Mouse (Mus musculus): ENCODE measurements around the gene Scd2. TPM values are rescaled to one million over a fixed set of nuclear protein-coding genes. Genes with fewer than 3 reads are reported as not detected.
A peak's percentile ranks its signal among the peaks of the same experiment; 100 is the strongest.

The Scd2 gene
- polyA plus RNA-seq, 2 experiments, result 80.4 to 84.0 TPM

GRCm38 (mm10) chr19:44284025-44284695 is 9.3 kb upstream of the Scd2 start:
- ATAC-seq (ENCODE audit: insufficient read depth), result peak; percentile 98
- peaks cover 55 to 63% of the 10 kb centered on the region in 2 experiments for H3K4me1 ChIP-seq (replicated peaks; ENCODE audit: control insufficient read depth in 2 of 2, insufficient read depth in 2 of 2, low read length in 1 of 2)

GRCm38 (mm10) chr19:44284723-44285122 is 8.8 kb upstream of the Scd2 start:
- H3K36me3 ChIP-seq (replicated peaks; ENCODE audit: control insufficient read depth, insufficient read depth, low read depth), result no peaks in the 10 kb centered on the region
- H3K4me3 ChIP-seq (ENCODE audit: insufficient read depth in 1 of 2, low read depth in 2 of 2, low read length in 2 of 2), result peak overlapping the region; percentile 52 to 67
- WGBS (ENCODE audit: insufficient replicate concordance), result 3% methylated on average over 11 of the region's 11 CpGs
- H3K4me1 ChIP-seq (replicated peaks; ENCODE audit: control insufficient read depth in 2 of 2, insufficient read depth in 2 of 2, low read length in 1 of 2), result peaks cover 55 to 64% of the 10 kb centered on the region in 2 experiments
- peak overlapping the region; percentile 89 for H3K27ac ChIP-seq
- peak in 1 of 3 experiments; percentile 49 for DNase-seq (ENCODE audit: low read depth in 3 of 3, low spot score in 3 of 3)
- H3K9me3 ChIP-seq (ENCODE audit: control insufficient read depth, low read length), result no peaks in the 10 kb centered on the region
- no peaks in the 10 kb centered on the region for H3K27me3 ChIP-seq (ENCODE audit: control insufficient read depth, insufficient read depth, low read length)
- peak overlapping the region; percentile 66 for H3K9ac ChIP-seq (replicated peaks)
- peak; percentile 54 for ATAC-seq (ENCODE audit: insufficient read depth)
- peak overlapping the region; percentile 94 for H3K4me2 ChIP-seq (ENCODE audit: low read depth)
- TF ChIP-seq EP300 (IDR thresholded peaks at IDR 0.05; ENCODE audit: low read depth) (no peak), CTCF (IDR thresholded peaks at IDR 0.05; ENCODE audit: low read depth) (no peak)

More at GRCm38 (mm10) chr19:44284025-44284695, 9.3 kb upstream of the Scd2 start:
- peak overlapping the region; percentile 52 to 67 for H3K4me3 ChIP-seq (ENCODE audit: insufficient read depth in 1 of 2, low read depth in 2 of 2, low read length in 2 of 2)
- peak overlapping the region; percentile 89 for H3K27ac ChIP-seq
- peak overlapping the region; percentile 94 for H3K4me2 ChIP-seq (ENCODE audit: low read depth)
- H3K9me3 ChIP-seq (ENCODE audit: control insufficient read depth, low read length), result no peaks in the 10 kb centered on the region
- TF ChIP-seq EP300 (IDR thresholded peaks at IDR 0.05; ENCODE audit: low read depth) (peak; percentile 63), CTCF (IDR thresholded peaks at IDR 0.05; ENCODE audit: low read depth) (0 out of 2 replicates have a peak, but pooled peaks have one; percentile 4)
- peak overlapping the region; percentile 66 for H3K9ac ChIP-seq (replicated peaks)
- no peaks in the 10 kb centered on the region for H3K36me3 ChIP-seq (replicated peaks; ENCODE audit: control insufficient read depth, insufficient read depth, low read depth)
- peak; percentile 91 to 94 (median 92) for DNase-seq (ENCODE audit: low read depth in 3 of 3, low spot score in 3 of 3)
- WGBS (ENCODE audit: insufficient replicate concordance), result 0% methylated on average over 36 of the region's 38 CpGs
- H3K27me3 ChIP-seq (ENCODE audit: control insufficient read depth, insufficient read depth, low read length), result no peaks in the 10 kb centered on the region

- DNase-seq (ENCODE audit: low read depth in 3 of 3, low spot score in 3 of 3) (no peak), ATAC-seq (ENCODE audit: insufficient read depth) (no peak)
- TF ChIP-seq CTCF (IDR thresholded peaks at IDR 0.05; ENCODE audit: low read depth) (no peak), EP300 (IDR thresholded peaks at IDR 0.05; ENCODE audit: low read depth) (no peak)
- 79% methylated on average over 8 of the region's 8 CpGs for WGBS (ENCODE audit: insufficient replicate concordance)
- H3K27me3 ChIP-seq (ENCODE audit: control insufficient read depth, insufficient read depth, low read length), result no peaks in the 10 kb centered on the region
- H3K4me3 ChIP-seq (ENCODE audit: insufficient read depth in 1 of 2, low read depth in 2 of 2, low read length in 2 of 2), result no peak overlapping the region
- no peak overlapping the region for H3K9ac ChIP-seq (replicated peaks)
- no peaks in the 10 kb centered on the region for H3K9me3 ChIP-seq (ENCODE audit: control insufficient read depth, low read length)
- no peak overlapping the region for H3K27ac ChIP-seq
- H3K4me1 ChIP-seq (replicated peaks; ENCODE audit: control insufficient read depth in 2 of 2, insufficient read depth in 2 of 2, low read length in 1 of 2), result peaks cover 55 to 65% of the 10 kb centered on the region in 2 experiments
- H3K4me2 ChIP-seq (ENCODE audit: low read depth), result no peak overlapping the region
- no peaks in the 10 kb centered on the region for H3K36me3 ChIP-seq (replicated peaks; ENCODE audit: control insufficient read depth, insufficient read depth, low read depth)
Measured at GRCm38 (mm10) chr19:44285554-44285953, 7.9 kb upstream of the Scd2 start.

GRCm38 (mm10) chr19:44286109-44286508 is 7.4 kb upstream of the Scd2 start:
- WGBS (ENCODE audit: insufficient replicate concordance), result 12% methylated on average over 2 of the region's 2 CpGs
- Histone ChIP-seq H3K4me2 (ENCODE audit: low read depth) (no peak overlapping the region), H3K27ac (peak overlapping the region; percentile 14; the same call in 1 of the 2 replicates), H3K4me1 (replicated peaks; ENCODE audit: control insufficient read depth in 2 of 2, insufficient read depth in 2 of 2, low read length in 1 of 2) (peaks cover 53 to 59% of the 10 kb centered on the region in 2 experiments), H3K36me3 (replicated peaks; ENCODE audit: control insufficient read depth, insufficient read depth, low read depth) (no peaks in the 10 kb centered on the region), H3K27me3 (ENCODE audit: control insufficient read depth, insufficient read depth, low read length) (no peaks in the 10 kb centered on the region), H3K4me3 (ENCODE audit: insufficient read depth in 1 of 2, low read depth in 2 of 2, low read length in 2 of 2) (no peak overlapping the region), H3K9ac (replicated peaks) (no peak overlapping the region), H3K9me3 (ENCODE audit: control insufficient read depth, low read length) (no peaks in the 10 kb centered on the region)
- TF ChIP-seq CTCF (IDR thresholded peaks at IDR 0.05; ENCODE audit: low read depth) (no peak), EP300 (IDR thresholded peaks at IDR 0.05; ENCODE audit: low read depth) (no peak)
- ATAC-seq (ENCODE audit: insufficient read depth), result no peak
- no peak for DNase-seq (ENCODE audit: low read depth in 3 of 3, low spot score in 3 of 3)

- Histone ChIP-seq H3K4me3 (ENCODE audit: insufficient read depth in 1 of 2, low read depth in 2 of 2, low read length in 2 of 2) (no peak overlapping the region), H3K27ac (no peak overlapping the region), H3K4me2 (ENCODE audit: low read depth) (no peak overlapping the region), H3K9ac (replicated peaks) (no peak overlapping the region), H3K4me1 (replicated peaks; ENCODE audit: control insufficient read depth in 2 of 2, insufficient read depth in 2 of 2, low read length in 1 of 2) (peaks cover 53 to 60% of the 10 kb centered on the region in 2 experiments), H3K36me3 (replicated peaks; ENCODE audit: control insufficient read depth, insufficient read depth, low read depth) (no peaks in the 10 kb centered on the region), H3K27me3 (ENCODE audit: control insufficient read depth, insufficient read depth, low read length) (no peaks in the 10 kb centered on the region), H3K9me3 (ENCODE audit: control insufficient read depth, low read length) (no peaks in the 10 kb centered on the region)
- ATAC-seq (ENCODE audit: insufficient read depth), result no peak
- WGBS (ENCODE audit: insufficient replicate concordance), result 33% methylated on average over 11 of the region's 11 CpGs
- TF ChIP-seq CTCF (IDR thresholded peaks at IDR 0.05; ENCODE audit: low read depth) (no peak), EP300 (IDR thresholded peaks at IDR 0.05; ENCODE audit: low read depth) (no peak)
- DNase-seq (ENCODE audit: low read depth in 3 of 3, low spot score in 3 of 3), result no peak
Measured at GRCm38 (mm10) chr19:44287415-44288110, 5.9 kb upstream of the Scd2 start.

All from liver, embryonic 14.5 days (tissue).